Mouse (Mus musculus): ENCODE measurements around the gene Rhox3a2. TPM values are rescaled to one million over a fixed set of nuclear protein-coding genes. Genes with fewer than 3 reads are reported as not detected.
"Not testable (repeated sequence)": the region's sequence is repeated elsewhere in the genome, so short reads cannot be mapped to it uniquely, and the experiment has no call there.

Gene Rhox3a2
- total RNA-seq (2021) = not detected

DNA sequence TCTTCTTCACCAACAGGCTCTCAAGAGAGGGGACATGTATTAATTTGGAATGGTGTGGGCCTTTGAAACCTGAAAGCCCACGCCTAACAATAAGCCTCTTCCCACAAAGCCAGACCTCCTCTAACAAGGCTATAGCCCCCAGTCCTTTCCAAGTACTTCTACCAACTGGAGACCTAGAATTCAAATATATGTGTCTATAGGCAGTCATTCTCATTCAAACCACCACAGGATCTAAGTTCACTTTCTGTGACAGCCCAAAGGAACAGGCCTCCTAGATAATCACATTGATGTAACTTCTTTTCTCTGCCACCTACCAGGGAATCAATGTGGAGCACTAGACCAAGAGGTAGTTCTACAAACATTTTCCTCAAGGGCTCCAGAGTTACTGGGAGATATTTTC, at the start of gene Rhox3a2:
Gene Rhox3a2 (plus strand): TSS at position 301 of the 400 bp plus-strand sequence.
- intact Hi-C loops (cut with DNase I); DNase-seq: not testable (repeated sequence)

DNA sequence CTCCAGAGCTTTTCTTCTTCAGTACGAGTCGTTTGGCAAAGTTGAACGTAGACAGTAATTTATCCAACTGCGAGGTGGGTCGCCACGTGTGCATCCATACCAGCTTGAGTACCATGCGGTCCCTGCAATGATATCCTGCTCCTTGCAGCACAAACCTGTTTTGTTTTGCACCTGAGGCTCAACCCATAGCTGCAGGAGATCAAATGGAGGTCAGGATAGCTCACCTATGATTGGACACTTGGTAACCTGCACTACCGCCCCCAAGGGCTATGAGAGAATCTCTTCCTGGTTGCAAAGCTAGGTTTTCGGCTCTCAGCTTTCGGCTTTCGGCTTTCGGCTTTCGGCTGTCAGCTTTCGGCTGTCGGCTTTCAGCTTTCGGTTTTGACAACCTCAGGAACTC, 10.7 kb downstream of the Rhox3a2 start, which contains the start of gene Rhox4a2:
Gene Rhox4a2 (plus strand): TSS at position 301 of the 400 bp plus-strand sequence.
- DNase-seq; intact Hi-C loops (cut with DNase I): not testable (repeated sequence)

DNA sequence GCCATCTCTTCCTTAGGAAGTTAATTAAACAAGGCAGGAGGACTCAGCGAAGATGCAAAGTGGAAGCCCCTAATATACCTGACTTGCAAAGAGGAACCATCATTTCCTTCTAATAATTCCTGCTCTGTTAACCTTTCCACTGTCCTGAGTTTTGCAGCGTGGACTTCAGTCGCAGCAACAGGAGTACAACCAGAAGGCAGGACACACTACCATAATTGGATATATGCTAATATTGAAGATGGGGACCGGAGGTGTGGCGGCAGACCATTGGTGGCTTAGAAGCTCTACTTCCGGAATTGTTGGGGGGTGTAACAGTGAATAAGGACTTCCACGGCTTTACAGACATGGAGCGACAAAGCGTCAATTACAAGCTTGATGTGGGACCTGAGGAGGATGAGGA, 31.9 kb downstream of the Rhox3a2 start, which contains the start of gene Rhox2b:
Gene Rhox2b (plus strand): TSS at position 301 of the 400 bp plus-strand sequence.
- intact Hi-C loops (cut with DNase I); DNase-seq: not testable (repeated sequence)

GRCm38 (mm10) chrX:37432194-37432593, 52.4 kb downstream of the Rhox3a2 start, which contains the start of gene Rhox4b:
Gene Rhox4b, plus strand, starts transcription at chrX:37432494.
- intact Hi-C loops (cut with DNase I) = not testable (repeated sequence)

More at GRCm38 (mm10) chrX:37432194-37432593, 52.4 kb downstream of the Rhox3a2 start, which contains the start of gene Rhox4b:
- not testable (repeated sequence) for DNase-seq

Other genes with a start within 250 kb of the Rhox3a2 start
- not detected for gene Akap14, start 211.2 kb upstream of the Rhox3a2 start, total RNA-seq (2021)
- gene Ndufa1, start 188.9 kb upstream of the Rhox3a2 start, total RNA-seq (2021) = 100 to 1,000 TPM; 905 to 914 TPM
- 1 to 10 TPM; 2.1 to 2.6 TPM for gene Rnf113a1, start 188.8 kb upstream of the Rhox3a2 start, total RNA-seq (2021)
- gene Gm9, start 169.0 kb upstream of the Rhox3a2 start, total RNA-seq (2021) = not detected
- gene Rhox1, start 157.8 kb upstream of the Rhox3a2 start, total RNA-seq (2021) = not detected
- not detected for gene Rhox2a, start 135.1 kb upstream of the Rhox3a2 start, total RNA-seq (2021)
- not detected for gene Rhox3a, start 130.1 kb upstream of the Rhox3a2 start, total RNA-seq (2021)
- not detected for gene Rhox4a, start 114.7 kb upstream of the Rhox3a2 start, total RNA-seq (2021)
- not detected for gene Rhox4a2, start 10.8 kb downstream of the Rhox3a2 start, total RNA-seq (2021)
- gene Rhox2b, start 32.0 kb downstream of the Rhox3a2 start, total RNA-seq (2021) = not detected
- not detected for gene Rhox4b, start 52.5 kb downstream of the Rhox3a2 start, total RNA-seq (2021)
- not detected for gene Rhox2c, start 73.7 kb downstream of the Rhox3a2 start, total RNA-seq (2021)
- gene Rhox3c, start 78.6 kb downstream of the Rhox3a2 start, total RNA-seq (2021) = not detected
- not detected for gene Rhox4c, start 100.3 kb downstream of the Rhox3a2 start, total RNA-seq (2021)
- not detected for gene Rhox2d, start 113.4 kb downstream of the Rhox3a2 start, total RNA-seq (2021)
- not detected for gene Rhox4d, start 134.3 kb downstream of the Rhox3a2 start, total RNA-seq (2021)
- gene Rhox2e, start 150.4 kb downstream of the Rhox3a2 start, total RNA-seq (2021) = not detected
- not detected for gene Rhox3e, start 162.0 kb downstream of the Rhox3a2 start, total RNA-seq (2021)
- not detected for gene Rhox4e, start 177.4 kb downstream of the Rhox3a2 start, total RNA-seq (2021)
- not detected for gene Rhox2f, start 191.4 kb downstream of the Rhox3a2 start, total RNA-seq (2021)
- gene Rhox3f, start 201.0 kb downstream of the Rhox3a2 start, total RNA-seq (2021) = not detected
- gene Rhox4f, start 227.7 kb downstream of the Rhox3a2 start, total RNA-seq (2021) = not detected
- not detected for gene Rhox3g, start 248.6 kb downstream of the Rhox3a2 start, total RNA-seq (2021)